Mouse (Mus musculus) adrenal gland, adult (tissue): ENCODE data around the gene Grsf1.

Source experiments
- DNase-seq, 2 experiments: peaks; one replicate each; pipeline ENCODE4 v3.0.0; 2022 to 2023; ENCODE audit warnings: low spot score in 1 of 2; ENCODE audit not compliant: inconsistent age in 2 of 2

Grsf1 gene

GRCm38 (mm10) chr5:88689279-88689938, 13.4 kb upstream of the Grsf1 start:
- peak in 1 of 2 experiments; percentile 67 for DNase-seq

- DNase-seq: no peak
Observed at GRCm38 (mm10) chr5:88688583-88689187, 12.7 kb upstream of the Grsf1 start.

- no peak for DNase-seq
Observed at GRCm38 (mm10) chr5:88687996-88688406, 12.0 kb upstream of the Grsf1 start.

GRCm38 (mm10) chr5:88685745-88686299, 9.9 kb upstream of the Grsf1 start:
- no peak for DNase-seq

GRCm38 (mm10) chr5:88685306-88685705, 9.3 kb upstream of the Grsf1 start:
- no peak for DNase-seq

GRCm38 (mm10) chr5:88684226-88684625, 8.3 kb upstream of the Grsf1 start:
- no peak for DNase-seq

- no peak for DNase-seq
Observed at GRCm38 (mm10) chr5:88683706-88684105, 7.7 kb upstream of the Grsf1 start.

GRCm38 (mm10) chr5:88680567-88680966, 4.6 kb upstream of the Grsf1 start:
- no peak for DNase-seq

GRCm38 (mm10) chr5:88679341-88679740, 3.4 kb upstream of the Grsf1 start:
- no peak for DNase-seq

- DNase-seq: no peak
Observed at GRCm38 (mm10) chr5:88678929-88679328, 3.0 kb upstream of the Grsf1 start.

GRCm38 (mm10) chr5:88674703-88675442, 1.1 kb downstream of the Grsf1 start:
- peak in 1 of 2 experiments; percentile 59 for DNase-seq

- peak; percentile 24 to 66 for DNase-seq
Observed at GRCm38 (mm10) chr5:88663875-88664274, 12.1 kb downstream of the Grsf1 start.

- DNase-seq: peak; percentile 31 to 72
Observed at GRCm38 (mm10) chr5:88663151-88663550, 12.8 kb downstream of the Grsf1 start.

- DNase-seq: no peak
Observed at GRCm38 (mm10) chr5:88657868-88658267, 18.1 kb downstream of the Grsf1 start.

GRCm38 (mm10) chr5:88652589-88652988, 23.4 kb downstream of the Grsf1 start:
- DNase-seq: no peak

GRCm38 (mm10) chr5:88649250-88650173, 26.5 kb downstream of the Grsf1 start:
- no peak for DNase-seq

- no peak for DNase-seq
Observed at GRCm38 (mm10) chr5:88645405-88645804, 30.6 kb downstream of the Grsf1 start.

GRCm38 (mm10) chr5:88644901-88645300, 31.1 kb downstream of the Grsf1 start:
- no peak for DNase-seq

GRCm38 (mm10) chr5:88643491-88643890, 32.5 kb downstream of the Grsf1 start:
- DNase-seq: peak; percentile 86 to 93

- DNase-seq: peak; percentile 35 to 81
Observed at GRCm38 (mm10) chr5:88642786-88643185, 33.2 kb downstream of the Grsf1 start.

- no peak for DNase-seq
Observed at GRCm38 (mm10) chr5:88634076-88634475, 41.9 kb downstream of the Grsf1 start.
